Mouse (Mus musculus): ENCODE measurements around the gene N4bp2l1. TPM values are rescaled to one million over a fixed set of nuclear protein-coding genes. Genes with fewer than 3 reads are reported as not detected.
"Not testable (repeated sequence)": the region's sequence is repeated elsewhere in the genome, so short reads cannot be mapped to it uniquely, and the experiment has no call there.

N4bp2l1 gene
- 1 to 10 TPM; 1.6 to 6.0 TPM for total RNA-seq (2021)
- long read RNA-seq, experiment 1, partial matches to known transcripts: 0 of 2 reads
- long read RNA-seq, experiment 1, other reads (novel, unspliced or antisense): 0 of 2 reads
- long read RNA-seq, experiment 2, partial matches to known transcripts: 0 of 3 reads
- long read RNA-seq, experiment 2, other reads (novel, unspliced or antisense): 2 of 3 reads

GRCm38 (mm10) chr5:150597088-150597487 is at the start of gene N4bp2l1:
Gene N4bp2l1 (minus strand): TSS chr5:150597188.
- DNase-seq: no peak

GRCm38 (mm10) chr5:150644926-150645325 is 47.9 kb upstream of the N4bp2l1 start:
- DNase-seq: no peak

DNA sequence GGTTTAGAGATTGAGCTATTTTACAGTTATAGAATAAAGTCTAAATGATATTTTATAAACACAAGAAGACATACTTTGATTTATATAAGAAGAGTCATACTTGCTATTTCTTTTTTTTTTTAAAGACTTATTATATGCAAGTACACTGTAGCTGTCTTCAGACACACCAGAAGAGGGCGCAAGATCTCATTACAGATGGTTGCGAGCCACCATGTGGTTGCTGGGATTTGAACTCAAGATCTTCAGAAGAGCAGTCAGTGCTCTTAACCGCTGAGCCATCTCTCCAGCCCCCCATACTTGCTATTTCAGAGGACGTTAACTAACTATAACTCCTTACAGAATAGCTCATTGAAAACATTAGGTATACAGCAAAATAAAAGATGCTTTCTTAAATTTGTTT is 46.4 kb upstream of the N4bp2l1 start:
- DNase-seq: not testable (repeated sequence)

GRCm38 (mm10) chr5:150641440-150641839 is 44.5 kb upstream of the N4bp2l1 start:
- no peak for DNase-seq

DNA sequence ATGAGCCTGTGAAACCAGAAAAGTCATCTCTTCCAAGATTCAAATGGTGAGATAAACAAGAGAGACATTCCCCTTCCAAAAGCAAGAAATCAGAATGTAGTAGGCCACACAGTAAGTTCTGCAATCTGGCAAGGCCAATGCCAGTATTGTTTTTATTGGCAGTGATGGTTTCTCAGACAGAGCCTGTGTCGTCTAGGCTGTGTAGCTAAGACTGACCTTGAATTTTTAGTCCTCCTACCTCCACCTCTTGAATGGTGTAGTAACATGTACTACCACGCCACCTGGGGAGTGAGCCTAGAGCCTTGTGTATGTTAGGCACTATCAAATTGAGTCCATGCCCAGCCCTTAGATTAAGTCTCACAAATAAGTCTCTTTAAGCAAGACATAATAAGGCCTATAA is 32.7 kb upstream of the N4bp2l1 start:
- DNase-seq: peak in 1 of 2 experiments; percentile 10

DNA sequence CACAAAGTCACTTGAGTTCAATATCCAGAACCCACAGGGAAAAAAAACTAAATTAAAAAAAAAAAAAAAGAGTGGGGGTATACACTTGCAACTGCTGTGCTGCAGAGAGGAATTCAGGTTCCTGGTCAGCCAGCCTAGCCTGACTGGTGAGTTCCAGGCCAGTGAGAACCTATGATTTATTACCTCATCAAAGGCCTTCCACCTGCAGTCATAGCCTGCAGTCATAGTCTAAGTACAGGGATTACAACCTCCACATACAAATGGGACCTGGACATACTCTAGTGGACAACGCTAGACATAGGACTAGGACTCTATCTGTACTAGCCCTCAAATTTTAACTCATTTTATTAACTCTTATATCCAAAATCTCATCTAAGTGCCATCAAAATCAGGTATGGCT is 32.3 kb upstream of the N4bp2l1 start:
- no peak for DNase-seq

DNA sequence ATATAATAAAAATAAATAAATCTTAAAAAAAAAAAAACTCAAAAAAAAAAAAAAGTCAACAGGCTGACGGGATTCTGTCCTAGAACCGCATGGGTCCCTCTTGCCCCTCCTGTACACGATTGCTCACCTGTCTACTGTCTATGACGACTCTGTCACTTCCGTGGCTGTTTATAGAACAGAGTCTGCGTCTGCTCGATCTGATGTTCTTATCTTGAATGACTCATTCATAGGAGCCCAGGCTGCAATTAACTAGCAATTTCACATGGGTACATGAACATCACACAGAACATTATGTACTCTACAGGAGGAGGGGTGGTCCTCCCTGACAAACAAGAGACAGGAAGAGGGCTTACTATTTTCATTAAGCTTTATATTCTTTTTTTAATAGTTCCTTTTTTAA is 28.5 kb upstream of the N4bp2l1 start:
- no peak for DNase-seq

DNA sequence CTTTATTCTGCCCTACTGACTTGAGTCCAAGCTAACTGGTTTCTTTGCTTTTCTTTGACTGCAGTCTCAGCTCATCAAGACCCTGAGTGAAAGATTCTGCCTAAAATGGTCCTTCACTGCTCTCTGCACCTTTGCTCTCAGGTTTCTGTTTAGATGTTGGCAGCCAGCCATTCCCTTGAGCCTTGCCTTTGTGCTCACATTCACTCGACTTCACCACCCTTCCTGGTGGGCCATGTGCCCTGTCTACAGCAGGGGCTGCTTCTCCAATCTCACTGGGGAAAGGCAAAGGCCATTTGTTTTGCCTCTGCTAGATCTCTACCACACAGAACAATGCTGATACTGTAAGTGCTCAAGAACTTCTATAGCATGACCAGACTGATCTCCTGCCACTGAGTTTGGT is 25.8 kb upstream of the N4bp2l1 start:
- no peak for DNase-seq

GRCm38 (mm10) chr5:150621592-150621991 is 24.6 kb upstream of the N4bp2l1 start:
- DNase-seq: no peak

DNA sequence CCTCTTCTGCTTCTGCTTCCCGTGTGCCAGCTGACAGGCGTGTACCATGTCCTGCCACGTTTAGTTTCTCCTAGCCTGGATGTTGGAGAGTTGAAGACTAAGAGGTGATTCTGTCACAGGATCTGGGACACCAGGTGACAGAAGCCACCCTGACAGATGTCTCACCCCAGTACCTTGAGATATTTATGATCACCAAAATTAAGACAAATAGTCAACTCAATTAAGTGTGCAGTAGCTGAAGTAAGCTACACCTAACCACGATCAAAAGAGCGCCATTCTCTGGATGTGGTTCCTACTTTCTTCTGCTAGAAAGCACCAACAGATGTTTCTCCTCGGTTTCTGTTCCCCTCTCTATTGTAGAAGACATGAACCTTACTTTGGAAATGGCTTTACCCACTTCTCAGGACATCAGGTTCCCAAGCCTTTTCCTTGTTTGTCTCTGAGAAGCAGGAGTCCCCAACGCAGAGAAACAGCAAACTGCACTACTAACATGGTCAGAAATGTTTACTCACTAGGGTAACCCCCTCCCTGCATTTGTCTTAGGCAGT is 23.7 kb upstream of the N4bp2l1 start:
- no peak for DNase-seq

DNA sequence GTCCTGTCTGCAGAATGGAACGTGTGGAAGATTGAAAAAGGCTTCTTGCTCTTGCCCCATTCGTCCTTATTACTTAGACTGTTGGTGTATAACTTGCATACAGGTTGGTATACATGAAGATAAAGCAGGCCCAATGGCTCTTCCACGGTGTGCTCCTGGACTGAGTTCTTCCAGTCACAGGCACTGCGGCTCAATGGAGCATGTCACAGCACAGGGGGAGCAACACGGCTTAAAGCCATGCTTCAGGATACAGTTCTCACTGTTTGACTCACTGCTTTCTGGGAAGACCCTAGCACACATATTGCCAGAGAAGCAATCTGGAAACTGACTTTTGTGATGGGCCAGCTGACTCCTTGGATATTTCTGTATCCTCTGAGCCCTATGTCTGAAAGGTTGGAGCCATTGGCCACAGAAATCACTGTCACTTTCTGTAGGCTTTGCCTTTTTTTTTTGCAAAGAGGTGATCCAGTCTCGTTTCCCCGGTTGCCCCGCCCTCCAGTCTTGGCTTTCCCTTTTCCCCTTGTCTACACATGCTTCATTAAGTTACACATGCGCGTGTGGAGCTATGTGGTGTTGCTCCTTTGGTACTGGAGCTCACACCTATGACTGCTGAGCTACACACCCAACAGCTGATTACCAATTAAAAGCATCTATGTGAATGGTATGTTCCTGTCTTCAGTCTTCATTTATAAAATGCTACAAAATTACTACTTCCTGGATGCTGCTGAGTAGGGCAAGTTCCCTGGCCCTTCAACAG is 21.8 kb upstream of the N4bp2l1 start:
- DNase-seq: no peak

GRCm38 (mm10) chr5:150616731-150617130 is 19.7 kb upstream of the N4bp2l1 start:
- DNase-seq: no peak

GRCm38 (mm10) chr5:150616216-150616615 is 19.2 kb upstream of the N4bp2l1 start:
- DNase-seq: no peak

DNA sequence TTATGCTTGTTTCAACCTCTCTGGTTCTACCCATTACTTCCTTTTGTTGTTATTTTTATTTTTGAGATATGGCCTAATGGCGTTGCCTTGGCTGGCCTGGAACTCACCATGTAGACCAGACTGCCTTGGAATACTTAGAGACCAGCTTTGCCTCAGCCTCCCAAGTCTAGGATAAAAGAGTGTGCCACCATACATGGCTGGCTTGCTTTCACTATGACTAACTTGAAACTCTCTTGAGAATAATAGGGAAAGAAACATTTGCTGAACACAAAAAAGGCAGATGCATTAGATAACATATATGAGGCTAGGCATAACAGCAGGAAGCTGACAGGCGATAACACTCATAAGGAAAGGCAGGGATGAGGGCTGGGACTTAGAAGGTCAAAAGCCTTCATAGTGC is 17.1 kb upstream of the N4bp2l1 start:
- no peak for DNase-seq

DNA sequence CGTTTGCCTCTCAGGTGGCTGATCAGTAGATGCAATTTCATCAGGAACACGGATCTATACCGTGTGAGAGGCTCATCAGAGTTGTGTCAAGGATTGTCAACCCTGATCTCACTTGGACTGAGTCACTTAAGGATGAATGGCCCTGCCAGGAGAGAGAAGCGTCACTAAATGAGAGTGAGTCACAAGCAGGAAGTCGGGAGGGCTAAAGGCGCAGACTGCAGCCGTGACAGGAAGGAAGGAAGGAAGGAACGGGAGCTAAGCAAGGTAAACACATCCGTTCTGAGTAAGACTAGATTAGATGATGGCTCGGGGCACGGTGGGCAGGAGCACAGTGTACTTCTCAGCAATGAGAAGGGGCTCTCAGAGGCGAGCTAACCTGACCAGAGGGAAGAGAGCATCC is 14.7 kb upstream of the N4bp2l1 start:
- DNase-seq: no peak

DNA sequence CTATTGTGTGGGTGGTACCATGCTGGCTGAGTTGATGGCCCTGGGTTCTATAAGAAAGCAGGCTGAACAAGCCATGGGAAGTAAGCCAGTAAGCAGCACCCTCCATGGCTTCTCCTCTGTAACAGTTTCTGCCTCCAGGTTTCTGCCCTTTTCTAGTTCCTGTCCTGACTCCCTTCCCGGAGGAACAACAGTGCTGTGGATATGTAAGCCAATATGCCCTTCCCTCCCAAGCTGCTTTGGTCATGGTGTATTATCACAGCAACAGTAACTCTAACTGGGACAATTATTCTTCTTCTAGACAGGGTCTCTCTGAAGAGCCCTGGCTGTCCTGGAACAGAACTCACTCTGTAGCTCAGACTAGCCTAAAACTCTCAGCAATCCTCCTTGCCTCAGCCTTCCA is 14.1 kb upstream of the N4bp2l1 start:
- no peak for DNase-seq

- no peak for DNase-seq
Observed at GRCm38 (mm10) chr5:150607631-150608030, 10.6 kb upstream of the N4bp2l1 start.

GRCm38 (mm10) chr5:150606131-150606530 is 9.1 kb upstream of the N4bp2l1 start:
- DNase-seq: no peak

GRCm38 (mm10) chr5:150601441-150602230 is 4.6 kb upstream of the N4bp2l1 start:
- DNase-seq: no peak

DNA sequence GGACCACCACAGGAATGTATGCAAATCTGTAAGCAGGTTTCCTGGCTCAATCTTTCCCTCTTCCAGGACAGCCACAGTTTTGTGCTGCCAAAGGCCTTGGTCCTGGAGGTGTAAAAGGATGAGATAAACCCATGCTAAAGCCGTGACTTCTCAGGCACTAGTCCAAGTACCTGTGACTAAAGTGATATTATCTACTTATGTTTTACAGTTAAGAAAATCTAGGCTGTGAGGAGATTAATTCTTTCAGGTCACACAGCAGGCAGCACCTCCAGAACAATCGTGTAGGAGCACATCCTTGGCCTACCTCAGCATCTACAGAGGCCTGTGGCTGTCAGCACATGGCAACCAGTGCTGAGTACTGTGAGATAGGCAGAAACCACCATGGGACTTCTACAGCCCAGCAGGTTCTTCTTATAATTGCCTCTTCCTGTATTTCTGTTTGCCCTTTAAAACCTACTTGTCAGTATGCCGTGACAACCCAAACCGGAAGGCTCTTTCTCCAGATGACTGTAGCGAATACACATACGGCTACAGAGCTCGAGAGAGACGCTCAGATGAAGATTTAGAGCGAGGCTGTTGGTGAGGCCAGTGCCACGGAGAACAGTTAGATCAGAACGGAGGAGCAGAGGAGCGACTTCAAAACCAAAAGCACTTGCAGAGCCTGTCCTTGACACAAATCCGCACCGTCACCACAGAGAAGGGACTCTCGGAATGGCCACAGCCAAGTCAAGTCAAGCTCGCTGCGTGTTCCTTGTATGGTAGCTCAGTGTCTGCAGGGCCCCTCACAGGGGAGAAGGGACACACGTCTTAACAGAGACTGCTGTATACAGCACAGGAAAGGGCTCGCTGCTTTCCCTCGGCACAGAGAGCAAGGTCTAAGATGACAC is 3.8 kb upstream of the N4bp2l1 start:
- DNase-seq: peak in 1 of 2 experiments; percentile 46

Data from heart, adult 18-20 months (tissue).